Mouse (Mus musculus) colon, adult 2 months (tissue): Measurements from ENCODE around the gene Dpp7. TPM values are rescaled to one million over a fixed set of nuclear protein-coding genes. Genes with fewer than 3 reads are reported as not detected.

Experiments used
- polyA plus RNA-seq: library from polyadenylated mRNA; depleted of rRNA; stranded (reverse); fragments of >200 nt; gene quantifications from 2 replicates; pipeline ENCODE4 v1.2.3, GENCODE M21; 2012; rRNA removed

Gene Dpp7
- 37.3 and 38.5 TPM in 2 replicates for polyA plus RNA-seq

DNA sequence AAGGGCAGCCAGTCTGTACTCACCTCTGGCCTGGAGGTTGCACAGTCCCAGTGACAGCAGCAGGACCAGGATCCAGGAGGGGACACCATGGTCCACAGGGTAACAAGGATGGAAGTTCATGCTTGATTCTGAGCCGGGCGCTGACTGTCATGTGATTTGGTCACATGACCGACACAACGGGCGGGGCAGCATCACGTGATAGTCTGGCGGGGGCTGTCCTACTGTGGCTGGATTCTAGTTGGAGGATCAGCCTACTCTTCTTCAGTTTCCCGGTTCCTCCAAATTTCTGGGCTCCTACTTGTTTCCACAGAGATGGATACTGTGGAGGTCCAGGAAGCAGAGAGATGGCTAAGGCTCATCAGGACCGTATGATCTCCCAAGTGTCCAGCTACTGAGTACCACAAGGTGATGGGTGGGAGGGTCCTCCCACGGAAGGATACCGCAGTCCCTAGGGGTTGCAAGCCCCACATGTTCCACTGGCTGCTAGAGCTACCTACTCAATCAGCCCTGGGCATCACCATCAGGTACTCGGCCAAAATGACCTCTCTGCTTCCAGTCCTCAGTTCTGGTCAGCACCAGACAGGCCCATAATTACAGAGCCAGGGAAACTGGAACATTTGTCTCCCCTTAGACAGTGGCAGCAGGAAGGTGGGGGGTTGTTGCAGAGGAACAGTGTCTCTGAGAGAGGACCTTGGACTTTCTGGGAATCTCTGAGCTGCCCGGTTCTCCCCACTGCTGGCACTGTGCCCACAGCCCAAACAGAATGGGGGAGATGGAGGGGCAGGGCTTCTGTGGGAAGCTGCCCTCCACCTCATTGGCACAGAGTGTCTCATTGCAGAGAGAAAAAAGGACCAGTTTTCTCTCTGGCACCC lies at the start of gene Dpp7:
Gene Dpp7, minus strand, starts transcription at position 152 of the 872 bp plus-strand sequence.

DNA sequence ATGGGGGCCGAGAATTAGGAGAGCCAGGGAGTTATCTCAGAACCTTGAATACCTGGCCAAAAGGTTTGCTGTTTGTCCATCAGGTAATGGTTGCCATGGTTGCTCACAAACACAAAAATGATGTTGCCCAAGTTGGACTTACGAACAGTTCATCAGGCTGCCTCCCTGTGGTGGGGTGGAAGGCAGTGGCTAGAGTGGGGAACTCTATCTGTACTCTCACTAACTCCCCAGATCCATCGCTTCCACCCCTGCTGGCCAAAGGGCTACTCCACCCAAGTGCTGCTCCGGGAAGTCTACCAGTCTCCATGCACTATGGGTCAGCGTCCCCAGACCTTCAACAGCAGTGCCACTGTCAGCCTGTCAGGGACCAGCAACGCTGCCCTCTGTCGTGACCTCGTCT lies 42.9 kb upstream of the Dpp7 start, which contains the start of gene Npdc1:
Gene Npdc1, plus strand, starts transcription at position 301 of the 400 bp plus-strand sequence.

DNA sequence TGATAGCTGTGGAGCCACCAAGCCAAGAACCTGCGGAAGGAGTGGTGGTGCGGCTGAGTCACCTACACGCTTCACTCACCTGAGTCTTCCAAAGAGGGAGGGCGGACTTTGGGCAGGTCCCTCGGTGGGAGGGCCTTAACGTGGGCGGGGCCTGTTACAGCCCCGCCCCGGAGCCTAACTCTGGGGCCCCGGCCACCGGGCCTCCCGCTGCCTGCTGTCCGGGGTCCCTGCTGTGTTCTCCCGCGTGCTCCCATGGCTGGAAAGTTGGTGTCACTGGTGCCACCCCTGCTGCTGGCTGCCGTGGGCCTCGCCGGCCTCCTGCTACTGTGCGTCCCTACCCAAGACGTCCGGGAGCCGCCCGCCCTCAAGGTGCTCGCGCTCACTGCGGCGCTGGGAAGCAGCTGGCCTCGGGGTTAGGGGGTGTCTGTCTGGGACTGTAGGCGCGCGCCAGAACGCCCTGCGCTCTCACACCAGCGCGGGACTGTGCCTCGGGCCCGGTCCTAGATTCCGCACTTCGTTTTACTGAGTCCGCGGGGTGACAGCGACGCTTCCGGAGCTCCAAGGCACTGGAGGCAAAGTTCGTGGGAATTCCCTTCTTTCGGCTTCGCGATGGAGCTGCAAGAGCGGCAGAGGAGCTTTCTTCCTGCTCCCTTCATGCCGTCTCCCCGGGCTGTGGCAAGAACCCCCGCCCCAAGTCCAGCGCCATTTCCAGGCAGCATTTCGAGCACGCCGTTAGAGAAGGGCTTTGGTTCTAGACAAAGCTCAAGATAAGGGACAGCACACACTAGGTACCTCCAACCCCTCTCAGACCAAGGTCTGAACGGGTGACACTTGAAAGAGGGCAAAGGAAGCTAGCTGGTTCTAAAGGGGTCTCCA lies 39.8 kb upstream of the Dpp7 start, which contains the start of gene Entpd2:
Gene Entpd2, plus strand, starts transcription at position 154 of the 876 bp plus-strand sequence.

DNA sequence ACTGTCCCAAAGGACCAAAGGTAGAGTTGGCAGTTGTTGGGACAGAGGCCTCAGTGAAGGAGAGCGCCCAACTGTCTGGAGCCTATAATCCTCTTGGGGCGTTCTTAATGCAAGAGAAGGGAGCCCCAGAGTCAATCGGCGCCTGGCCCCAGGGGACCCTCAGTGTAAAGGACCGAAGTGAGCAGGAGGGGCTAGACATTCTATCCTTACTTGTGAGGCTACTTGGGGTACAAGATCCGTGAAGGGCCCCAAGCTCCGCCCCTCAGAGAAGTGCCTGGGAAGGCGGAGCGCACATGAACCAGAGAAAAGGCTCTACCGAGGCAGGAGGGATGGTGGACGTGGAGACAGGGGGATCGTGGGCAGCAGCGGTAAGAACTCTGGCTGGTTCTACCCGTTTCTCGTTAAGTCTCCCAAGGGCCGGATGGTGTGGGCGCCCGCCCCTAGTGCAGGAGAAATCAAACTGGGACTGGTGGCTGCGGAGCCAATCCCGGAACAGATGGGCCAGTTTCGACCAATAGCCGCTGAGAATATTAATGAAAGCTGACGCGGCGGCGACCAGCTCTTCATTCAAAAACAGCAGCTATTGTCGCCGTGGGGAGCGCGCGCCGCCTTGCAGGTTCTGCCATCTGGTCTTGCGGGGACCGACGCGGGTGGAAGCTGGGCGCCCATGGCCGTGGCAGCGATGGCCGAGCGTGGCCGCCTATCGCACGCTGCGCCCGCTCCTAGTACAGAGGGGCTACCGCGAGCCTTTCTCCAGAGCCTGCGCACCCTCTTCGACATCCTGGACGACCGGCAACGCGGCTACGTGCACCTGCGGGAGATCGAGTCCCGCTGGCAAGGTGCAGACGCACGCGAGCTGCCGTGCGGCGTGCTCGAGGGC lies 15.8 kb upstream of the Dpp7 start, which contains the start of gene Sapcd2:
Gene Sapcd2, plus strand, starts transcription at position 558 of the 880 bp plus-strand sequence.

DNA sequence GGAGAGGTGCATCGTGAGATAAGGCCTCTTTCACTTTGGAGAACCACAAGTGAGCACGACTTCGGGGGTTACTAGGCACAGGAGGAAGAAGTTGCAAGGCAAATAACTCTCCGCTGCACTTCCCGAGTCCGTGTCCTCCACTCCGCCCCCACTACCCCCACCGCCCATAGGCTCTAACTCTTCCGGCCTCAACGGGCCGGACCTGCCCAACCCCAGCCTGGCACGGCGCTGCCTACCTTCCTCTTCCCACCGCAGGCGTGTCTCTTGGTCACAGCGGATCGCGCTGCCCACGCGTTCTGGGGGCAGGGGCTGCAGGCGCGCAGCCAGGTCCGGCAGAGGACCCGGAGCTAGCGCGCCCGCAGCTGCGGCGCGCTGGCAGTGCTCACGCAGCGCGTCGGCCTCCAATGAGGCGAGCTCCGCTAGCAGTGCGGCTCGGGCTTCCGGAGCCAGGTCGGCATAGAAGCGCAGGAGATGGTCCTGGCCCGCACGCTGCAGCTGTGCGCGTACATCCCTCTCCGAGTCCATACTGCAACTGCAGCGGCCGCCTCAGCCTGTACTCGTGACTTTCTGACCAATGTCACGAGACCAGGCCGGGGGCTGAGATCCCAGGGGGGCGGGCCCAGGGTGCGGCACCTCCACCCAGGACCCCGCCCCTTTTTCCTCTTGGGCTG lies 9.1 kb upstream of the Dpp7 start, which contains the start of gene Uap1l1:
Gene Uap1l1, minus strand, starts transcription at position 592 of the 671 bp plus-strand sequence.

DNA sequence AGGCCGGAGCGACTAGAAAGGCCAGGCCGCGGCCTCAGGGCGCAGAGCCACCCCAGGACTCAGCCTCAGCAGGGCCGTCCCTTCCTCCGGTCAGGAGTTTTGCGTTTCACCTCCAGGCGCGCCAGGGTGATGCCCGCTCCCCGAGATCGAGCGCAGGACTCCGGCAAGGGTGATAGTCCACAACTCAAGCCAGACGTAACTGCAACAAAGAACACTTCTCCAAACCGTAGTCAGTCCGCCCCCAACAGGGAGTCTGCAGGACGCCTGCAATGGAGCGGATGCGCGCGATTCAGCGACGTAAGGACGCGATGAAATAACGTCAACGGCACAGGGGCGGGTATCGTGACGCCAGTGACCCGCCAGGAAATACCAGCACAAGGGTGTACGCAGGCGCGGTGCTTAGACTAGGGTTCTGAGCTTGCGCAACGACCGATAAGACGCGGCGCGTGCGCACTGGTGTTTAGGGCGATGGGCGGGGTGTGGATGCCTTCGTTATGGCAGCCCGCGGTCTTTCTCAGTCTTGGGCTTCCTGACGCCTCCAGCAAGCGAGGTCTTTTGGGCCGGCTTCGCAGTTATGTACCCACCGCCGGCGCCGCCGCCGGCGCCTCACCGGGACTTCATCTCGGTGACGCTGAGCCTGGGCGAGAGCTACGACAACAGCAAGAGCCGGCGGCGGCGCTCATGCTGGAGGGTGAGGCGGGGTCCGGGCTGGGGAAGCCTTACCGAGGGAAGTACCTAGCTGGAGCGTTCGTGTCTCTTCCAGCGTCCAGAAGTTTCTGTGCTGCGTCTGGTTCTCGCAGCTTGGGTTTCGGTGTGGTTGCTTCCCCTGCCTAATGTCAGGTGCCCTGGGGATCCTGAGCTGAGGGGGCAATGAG lies 23.6 kb downstream of the Dpp7 start, which contains the start of gene Man1b1:
Gene Man1b1, plus strand, starts transcription at position 53 of the 875 bp plus-strand sequence.

DNA sequence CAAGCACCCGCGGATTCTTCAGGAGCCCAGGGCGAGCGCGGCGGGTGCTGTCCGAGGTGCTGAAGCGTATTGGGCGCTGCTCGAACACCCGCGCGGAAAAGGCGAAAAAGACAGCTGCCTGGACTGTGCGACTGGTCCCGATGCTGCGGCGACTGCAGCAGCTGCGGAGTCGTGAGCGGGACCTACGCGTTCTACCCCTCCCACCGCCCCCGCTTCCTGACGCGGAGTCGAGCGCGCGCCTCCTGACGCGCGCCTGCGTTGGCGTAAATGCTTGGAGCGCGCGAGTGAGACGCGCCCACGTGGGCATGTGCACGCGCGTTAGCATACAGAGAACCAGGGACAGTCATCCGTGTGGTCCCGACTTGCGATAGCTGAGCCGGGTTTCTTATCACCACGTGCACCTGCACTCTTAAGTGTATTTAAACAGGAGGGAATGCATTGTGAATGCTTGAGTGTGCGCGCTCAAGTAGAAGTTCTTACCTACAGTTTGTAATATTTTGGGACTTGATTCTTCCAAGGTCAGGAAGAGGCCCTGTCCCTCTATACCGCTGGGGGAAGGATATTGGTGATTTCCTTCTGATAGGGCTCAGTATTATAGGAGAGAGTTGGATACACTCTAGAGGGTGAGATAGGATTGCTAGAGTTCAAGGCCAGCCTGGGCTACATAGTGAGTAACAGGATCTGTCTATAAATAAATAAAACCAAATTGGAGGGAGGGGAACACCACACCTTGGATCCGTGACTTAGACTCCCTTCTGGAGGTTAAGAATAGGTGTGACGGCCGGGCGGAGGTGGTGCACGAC lies 37.0 kb downstream of the Dpp7 start, which contains the start of gene Grin1:
Gene Grin1, minus strand, starts transcription at position 217 of the 803 bp plus-strand sequence.

Other genes with a start within 250 kb of the Dpp7 start
- 38.5 and 40.0 TPM in 2 replicates for gene Nrarp, start 175.6 kb downstream of the Dpp7 start, polyA plus RNA-seq
- gene Tor4a, start 159.5 kb downstream of the Dpp7 start, polyA plus RNA-seq = 73.5 and 77.4 TPM in 2 replicates
- gene Nelfb, start 144.9 kb downstream of the Dpp7 start, polyA plus RNA-seq = 58.5 and 62.9 TPM in 2 replicates
- gene Stpg3, start 141.7 kb downstream of the Dpp7 start, polyA plus RNA-seq = 0.19 TPM in 1 of 2 replicates, not detected in the other
- gene Fam166a, start 137.6 kb downstream of the Dpp7 start, polyA plus RNA-seq = 0.10 TPM in 1 of 2 replicates, not detected in the other
- gene Tubb4b, start 131.7 kb downstream of the Dpp7 start, polyA plus RNA-seq = 680 and 930 TPM in 2 replicates
- gene Slc34a3, start 122.0 kb downstream of the Dpp7 start, polyA plus RNA-seq = 0.06 TPM in 1 of 2 replicates, not detected in the other
- gene Rnf224, start 119.6 kb downstream of the Dpp7 start, polyA plus RNA-seq = not detected in 2 replicates
- gene Rnf208, start 114.1 kb downstream of the Dpp7 start, polyA plus RNA-seq = 17.8 and 19.3 TPM in 2 replicates
- gene Cysrt1, start 113.9 kb downstream of the Dpp7 start, polyA plus RNA-seq = 0.41 TPM in 1 of 2 replicates, not detected in the other
- 26.9 and 28.8 TPM in 2 replicates for gene AL732309.1, start 109.5 kb downstream of the Dpp7 start, polyA plus RNA-seq
- 39.1 and 59.2 TPM in 2 replicates for gene Tmem203, start 100.9 kb downstream of the Dpp7 start, polyA plus RNA-seq
- 194 and 199 TPM in 2 replicates for gene Tprn, start 93.7 kb downstream of the Dpp7 start, polyA plus RNA-seq
- 68.4 and 69.1 TPM in 2 replicates for gene Ssna1, start 83.9 kb downstream of the Dpp7 start, polyA plus RNA-seq
- gene Anapc2, start 83.9 kb downstream of the Dpp7 start, polyA plus RNA-seq = 80.9 and 85.4 TPM in 2 replicates
- not detected in 2 replicates for gene Tmem210, start 68.2 kb downstream of the Dpp7 start, polyA plus RNA-seq
- gene Lrrc26, start 66.4 kb downstream of the Dpp7 start, polyA plus RNA-seq = 197 and 281 TPM in 2 replicates
- 1.5 TPM in 2 replicates for gene Grin1, start 37.2 kb downstream of the Dpp7 start, polyA plus RNA-seq
- 15.6 and 17.3 TPM in 2 replicates for gene Man1b1, start 24.0 kb downstream of the Dpp7 start, polyA plus RNA-seq
- gene Uap1l1, start 9.3 kb upstream of the Dpp7 start, polyA plus RNA-seq = 53.2 and 76.3 TPM in 2 replicates
- 24.4 and 27.1 TPM in 2 replicates for gene Sapcd2, start 16.0 kb upstream of the Dpp7 start, polyA plus RNA-seq
- 66.7 and 73.6 TPM in 2 replicates for gene Entpd2, start 39.5 kb upstream of the Dpp7 start, polyA plus RNA-seq
- gene Npdc1, start 43.0 kb upstream of the Dpp7 start, polyA plus RNA-seq = 246 and 266 TPM in 2 replicates
- 0.19 and 0.25 TPM in 2 replicates for gene Fut7, start 66.9 kb upstream of the Dpp7 start, polyA plus RNA-seq
- gene Abca2, start 72.3 kb upstream of the Dpp7 start, polyA plus RNA-seq = 19.3 and 24.9 TPM in 2 replicates
- gene Clic3, start 100.5 kb upstream of the Dpp7 start, polyA plus RNA-seq = 1.6 and 2.1 TPM in 2 replicates
- 66.2 and 79.3 TPM in 2 replicates for gene Paxx, start 104.7 kb upstream of the Dpp7 start, polyA plus RNA-seq
- gene Ptgds, start 113.7 kb upstream of the Dpp7 start, polyA plus RNA-seq = 0.21 and 0.37 TPM in 2 replicates
- not detected in 2 replicates for gene Lcn12, start 137.6 kb upstream of the Dpp7 start, polyA plus RNA-seq
- gene Fbxw5, start 144.4 kb upstream of the Dpp7 start, polyA plus RNA-seq = 23.6 and 29.7 TPM in 2 replicates
- gene C8g, start 145.4 kb upstream of the Dpp7 start, polyA plus RNA-seq = 1.7 and 2.4 TPM in 2 replicates
- 13.4 and 15.1 TPM in 2 replicates for gene Traf2, start 190.6 kb upstream of the Dpp7 start, polyA plus RNA-seq
- gene Edf1, start 201.5 kb upstream of the Dpp7 start, polyA plus RNA-seq = 208 and 259 TPM in 2 replicates
- 3.1 and 10.3 TPM in 2 replicates for gene Mamdc4, start 218.5 kb upstream of the Dpp7 start, polyA plus RNA-seq
- gene Phpt1, start 218.9 kb upstream of the Dpp7 start, polyA plus RNA-seq = 20.9 and 24.9 TPM in 2 replicates
- 2.2 and 2.4 TPM in 2 replicates for gene Ajm1, start 225.4 kb upstream of the Dpp7 start, polyA plus RNA-seq